Mouse (Mus musculus) CD4-positive, CD25-positive, alpha-beta regulatory T cell, adult 4 months (primary cell): ENCODE data around the gene Hist1h3d. TPM values are rescaled to one million over a fixed set of nuclear protein-coding genes. Genes with fewer than 3 reads are reported as not detected.
A peak's percentile ranks its signal among the peaks of the same experiment; 100 is the strongest.
"Not testable (repeated sequence)": the region's sequence is repeated elsewhere in the genome, so short reads cannot be mapped to it uniquely, and the experiment has no call there.

Experiments
- ATAC-seq: one replicate; pipeline ENCODE4 v1.8.0; 2017
- polyA plus RNA-seq, 2 experiments: library from polyadenylated mRNA; unstranded; fragments of 100-300 nt; shearing (Covaris generic); gene quantifications; one replicate each; pipeline ENCODE4 v1.2.1; 2017

Gene Hist1h3d
- polyA plus RNA-seq, 2 experiments from 2014 or later, result not detected

- ATAC-seq, result peak; percentile 7
Measured at GRCm38 (mm10) chr13:23570261-23571021, 5.1 kb upstream of the Hist1h3d start.

DNA sequence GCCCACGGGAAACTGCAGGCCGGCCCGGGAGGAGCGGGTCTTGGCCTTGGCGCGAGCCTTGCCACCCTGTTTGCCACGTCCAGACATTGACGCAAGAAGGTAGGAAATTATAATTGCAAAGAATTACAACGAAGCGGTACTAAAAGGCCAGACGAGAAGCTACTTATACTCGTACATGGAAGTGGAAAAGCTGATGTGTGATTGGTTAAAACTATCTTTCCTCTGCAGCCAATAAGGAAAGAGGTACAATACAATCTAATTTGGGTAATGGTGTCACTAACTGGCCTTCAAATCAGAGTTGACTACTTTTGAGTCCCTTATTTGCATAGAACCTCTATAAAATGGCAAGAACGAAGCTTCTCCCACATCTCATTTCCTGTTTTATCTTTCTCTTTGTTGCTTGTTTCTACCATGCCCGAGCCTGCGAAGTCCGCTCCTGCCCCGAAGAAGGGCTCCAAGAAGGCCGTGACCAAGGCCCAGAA, 4.5 kb upstream of the Hist1h3d start, which contains the start of the genes Hist1h2ae and Hist1h2bg:
Gene Hist1h2ae, minus strand, starts transcription at position 199 of the 482 bp plus-strand sequence.
Gene Hist1h2bg, plus strand, starts transcription at position 375 of the 482 bp plus-strand sequence.
- peak; percentile 82 for ATAC-seq

DNA sequence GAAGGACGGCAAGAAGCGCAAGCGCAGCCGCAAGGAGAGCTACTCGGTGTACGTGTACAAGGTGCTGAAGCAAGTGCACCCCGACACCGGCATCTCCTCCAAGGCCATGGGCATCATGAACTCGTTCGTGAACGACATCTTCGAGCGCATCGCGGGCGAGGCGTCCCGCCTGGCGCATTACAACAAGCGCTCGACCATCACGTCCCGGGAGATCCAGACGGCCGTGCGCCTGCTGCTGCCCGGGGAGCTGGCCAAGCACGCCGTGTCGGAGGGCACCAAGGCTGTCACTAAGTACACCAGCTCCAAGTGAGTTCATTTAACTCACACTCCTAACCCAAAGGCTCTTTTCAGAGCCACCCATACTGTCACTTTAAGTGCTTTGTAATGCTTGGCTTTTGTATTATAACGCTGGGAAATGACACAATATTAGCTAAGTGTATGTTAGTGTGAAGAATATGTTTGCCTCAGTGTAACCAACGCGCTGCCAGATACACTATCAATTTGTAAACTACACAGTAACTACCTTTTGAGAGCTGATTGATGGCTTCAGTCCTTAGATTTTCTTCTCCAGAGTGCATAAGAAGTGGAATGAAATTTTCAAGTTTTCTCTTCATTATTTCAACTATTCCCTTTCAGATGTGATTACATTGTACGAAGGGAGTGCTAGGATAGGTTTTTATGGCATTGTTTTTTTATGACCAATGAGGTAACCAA, 3.9 kb upstream of the Hist1h3d start:
- ATAC-seq, result not testable (repeated sequence)

GRCm38 (mm10) chr13:23572218-23573033, 3.1 kb upstream of the Hist1h3d start:
- ATAC-seq, result no peak

DNA sequence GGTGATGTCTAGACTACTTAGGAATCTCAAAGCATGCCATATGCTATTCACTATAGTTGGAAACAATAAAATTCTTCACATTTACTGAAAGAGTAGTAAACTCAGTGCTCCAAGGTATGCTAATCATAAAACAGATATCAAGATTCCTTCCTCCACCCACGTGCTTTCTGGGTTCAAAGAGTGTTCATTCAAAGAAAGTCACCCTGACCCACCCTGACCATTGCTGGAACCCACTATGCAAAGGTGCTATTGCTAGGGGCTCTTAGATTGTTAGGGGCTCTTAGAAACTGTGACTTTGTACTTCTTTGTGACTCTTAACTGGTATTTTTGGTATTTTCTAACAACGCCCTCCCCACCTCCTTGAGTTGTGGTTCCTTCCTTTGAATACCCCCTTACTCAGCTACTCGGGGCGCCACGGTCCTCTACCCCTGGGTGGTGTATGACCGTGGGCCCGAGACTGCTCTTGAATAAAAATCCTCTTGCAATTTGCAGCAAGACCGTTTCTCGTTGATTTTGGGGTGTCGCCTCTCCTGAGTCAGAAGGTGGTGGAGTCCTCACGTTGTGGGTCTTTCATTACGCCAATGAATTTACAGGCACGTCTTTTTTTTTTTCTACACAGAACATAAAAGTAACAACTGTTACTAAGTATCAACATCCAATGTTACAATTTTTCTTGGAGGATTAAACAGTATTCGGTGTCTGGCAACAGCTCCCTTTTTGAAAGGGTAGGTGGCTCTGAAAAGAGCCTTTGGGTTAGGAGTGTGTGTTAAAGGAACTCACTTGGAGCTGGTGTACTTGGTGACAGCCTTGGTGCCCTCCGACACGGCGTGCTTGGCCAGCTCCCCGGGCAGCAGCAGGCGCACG, 2.3 kb upstream of the Hist1h3d start:
- not testable (repeated sequence) for ATAC-seq

- peak; percentile 74 for ATAC-seq
Measured at GRCm38 (mm10) chr13:23573898-23574524, 1.6 kb upstream of the Hist1h3d start, which contains the start of the genes Hist1h2bf and Hist1h2ad. TSS of gene Hist1h2bf (minus strand) at chr13:23574196. TSS of gene Hist1h2ad (plus strand) at chr13:23574381.

- ATAC-seq, result not testable (repeated sequence)
Measured at GRCm38 (mm10) chr13:23574546-23575170, 905 bp upstream of the Hist1h3d start.

DNA sequence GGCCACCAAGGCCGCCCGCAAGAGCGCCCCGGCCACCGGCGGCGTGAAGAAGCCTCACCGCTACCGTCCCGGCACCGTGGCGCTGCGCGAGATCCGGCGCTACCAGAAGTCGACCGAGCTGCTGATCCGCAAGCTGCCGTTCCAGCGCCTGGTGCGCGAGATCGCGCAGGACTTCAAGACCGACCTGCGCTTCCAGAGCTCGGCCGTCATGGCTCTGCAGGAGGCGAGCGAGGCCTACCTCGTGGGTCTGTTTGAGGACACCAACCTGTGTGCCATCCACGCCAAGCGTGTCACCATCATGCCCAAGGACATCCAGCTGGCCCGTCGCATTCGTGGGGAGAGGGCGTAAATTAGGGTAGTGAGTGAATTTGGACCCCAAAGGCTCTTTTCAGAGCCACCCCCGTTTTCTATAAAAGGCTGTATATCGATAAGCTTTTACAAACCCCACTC, 326 bp downstream of the Hist1h3d start:
- ATAC-seq, result not testable (repeated sequence)

DNA sequence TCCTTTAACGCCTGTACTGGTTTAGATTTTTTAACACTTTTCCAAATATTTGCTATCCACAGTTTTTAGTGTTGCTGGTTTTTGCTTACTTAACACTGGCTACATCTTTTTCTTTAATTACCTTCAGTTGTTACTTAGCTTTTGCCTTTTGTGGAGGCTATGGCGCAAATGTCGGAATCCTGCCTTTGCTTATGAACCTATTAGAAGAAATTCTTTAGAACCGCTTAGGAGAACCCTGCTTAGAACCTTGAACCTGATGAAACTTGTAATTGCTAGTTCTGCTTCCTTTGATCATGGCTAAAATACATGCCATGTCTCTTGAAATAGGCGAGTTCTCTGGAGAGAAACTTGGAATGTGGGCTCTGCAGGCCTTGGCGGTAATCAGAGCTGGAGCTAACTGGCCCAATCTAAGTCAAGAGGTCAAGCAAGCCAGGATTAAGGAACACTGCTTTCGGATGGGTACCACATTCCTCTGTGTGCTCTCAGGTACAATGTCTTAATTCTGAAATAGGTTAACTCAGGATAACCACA, 853 bp downstream of the Hist1h3d start:
- ATAC-seq, result no peak

DNA sequence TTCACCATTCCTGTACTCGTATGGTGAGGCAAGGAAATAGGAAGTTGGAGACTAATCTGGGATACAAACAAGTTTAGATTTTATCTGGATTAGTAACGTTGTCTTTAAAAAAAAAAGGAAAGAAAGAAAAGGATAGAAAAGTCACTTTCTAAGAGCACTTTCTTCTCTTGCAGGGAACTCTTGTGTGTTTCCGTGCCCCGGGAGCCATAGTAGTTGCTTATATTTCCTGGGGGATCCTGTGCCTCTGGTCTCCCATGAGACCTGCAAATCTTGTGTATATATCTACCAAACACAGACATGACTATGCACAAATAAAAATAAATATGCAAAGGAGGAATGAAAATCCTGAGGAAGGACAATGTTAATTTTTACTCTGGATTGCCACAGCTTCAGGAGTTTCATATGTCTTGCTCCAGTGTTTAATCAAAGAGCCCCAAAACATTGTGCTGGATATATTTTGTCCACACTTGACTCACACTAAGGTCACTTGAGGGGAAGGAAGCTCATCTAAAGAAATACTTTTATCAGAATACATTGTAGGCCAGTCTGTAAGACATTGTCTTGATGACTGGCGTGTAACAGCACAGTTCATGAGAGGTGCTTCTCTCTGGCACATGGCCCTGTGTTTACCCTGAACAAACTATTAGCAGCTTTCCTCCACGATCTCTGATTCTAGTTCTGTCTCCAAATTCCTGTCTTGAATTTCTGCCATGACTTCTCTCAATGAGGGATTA, 1.5 kb downstream of the Hist1h3d start:
- no peak for ATAC-seq

- ATAC-seq, result no peak
Measured at GRCm38 (mm10) chr13:23577835-23578234, 2.3 kb downstream of the Hist1h3d start.

DNA sequence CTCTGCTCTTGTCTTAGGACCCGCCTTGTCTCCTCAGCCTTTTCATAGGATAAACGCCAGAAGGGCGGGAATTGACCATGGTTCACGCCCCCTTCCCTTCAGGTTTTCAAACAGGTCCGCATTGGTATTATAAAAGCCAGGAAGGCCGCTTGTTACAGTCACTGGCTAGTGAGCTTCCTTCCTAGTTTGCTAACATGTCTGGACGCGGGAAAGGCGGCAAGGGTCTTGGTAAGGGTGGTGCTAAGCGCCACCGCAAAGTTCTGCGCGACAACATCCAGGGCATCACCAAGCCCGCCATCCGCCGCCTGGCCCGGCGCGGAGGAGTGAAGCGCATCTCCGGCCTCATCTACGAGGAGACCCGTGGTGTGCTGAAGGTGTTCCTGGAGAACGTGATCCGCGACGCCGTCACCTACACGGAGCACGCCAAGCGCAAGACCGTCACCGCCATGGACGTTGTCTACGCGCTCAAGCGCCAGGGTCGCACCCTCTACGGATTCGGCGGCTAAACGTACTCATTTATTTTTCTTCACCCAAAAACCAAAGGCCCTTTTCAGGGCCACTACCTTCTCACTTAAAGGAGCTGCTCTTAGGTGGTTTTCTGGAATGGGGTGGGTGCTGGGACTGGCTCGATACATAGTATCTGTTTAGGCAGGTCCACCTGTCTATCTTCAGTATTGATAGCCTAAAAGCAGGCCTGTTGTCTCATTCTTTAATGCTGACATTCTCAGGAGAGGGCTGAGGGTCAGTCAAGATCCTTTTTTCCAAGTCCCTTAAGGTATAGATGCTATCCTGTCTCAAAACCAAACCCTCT, 6.0 kb downstream of the Hist1h3d start, which contains the start of gene Hist1h4d:
Gene Hist1h4d, plus strand, starts transcription at position 191 of the 811 bp plus-strand sequence.
- ATAC-seq, result peak; percentile 71

DNA sequence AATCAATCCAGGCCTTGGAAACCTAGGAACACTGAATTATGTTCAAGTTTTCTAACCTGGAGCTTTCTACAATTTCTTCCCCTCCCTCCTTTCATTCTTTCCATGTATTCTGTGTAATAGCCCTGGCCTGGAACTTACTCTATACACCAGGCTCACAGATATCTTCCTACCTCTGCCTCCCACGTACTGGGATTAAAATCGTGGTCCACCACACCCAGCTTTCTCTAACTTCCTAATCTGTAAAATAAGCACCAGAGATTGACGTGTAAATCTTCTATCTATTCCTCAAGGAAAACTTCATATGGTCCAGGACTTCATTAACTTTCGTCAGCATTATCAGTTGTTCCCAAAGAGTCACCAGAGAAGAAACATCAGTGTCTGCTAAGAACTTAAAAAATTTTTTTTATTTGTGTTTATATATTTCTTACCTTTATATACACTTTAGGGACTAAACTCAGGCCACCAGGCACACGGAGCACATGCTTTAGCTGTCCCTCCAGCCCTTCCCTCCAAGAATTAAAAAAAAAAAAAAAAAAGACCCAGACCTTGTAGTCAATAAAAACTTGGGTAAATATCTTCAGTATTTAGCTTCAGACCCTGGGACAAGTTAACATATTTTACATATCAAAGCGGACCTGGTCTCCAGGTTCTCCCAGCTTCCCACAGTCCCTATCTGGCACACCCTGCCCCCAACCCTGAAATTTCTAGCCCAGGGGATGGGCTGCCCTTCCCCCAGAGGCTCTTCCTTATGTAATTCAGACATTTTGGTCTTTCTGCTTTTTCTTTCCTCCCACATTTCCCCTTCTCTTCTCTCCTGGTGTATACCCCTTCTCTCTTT, 6.9 kb downstream of the Hist1h3d start:
- no peak for ATAC-seq

GRCm38 (mm10) chr13:23583387-23584068, 8.0 kb downstream of the Hist1h3d start:
- no peak for ATAC-seq

DNA sequence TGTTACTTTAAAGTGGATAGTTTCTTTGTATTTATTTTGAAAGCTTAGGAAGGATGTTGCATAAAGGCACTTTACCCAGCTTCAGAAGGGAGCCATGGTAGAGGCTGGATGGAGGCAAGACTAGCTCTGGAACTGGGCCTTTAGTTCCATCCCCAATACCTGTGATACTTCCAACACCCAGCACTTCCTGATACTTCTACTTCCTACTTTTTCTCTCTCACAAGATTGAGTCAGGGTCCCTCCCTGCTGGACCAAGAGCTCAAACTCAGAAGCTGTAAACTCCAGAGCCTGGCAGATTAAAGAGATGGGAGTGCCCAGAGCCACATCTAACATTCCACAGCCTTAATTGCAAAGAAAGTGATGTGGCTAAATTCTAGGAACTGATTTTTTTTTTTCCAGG, 8.8 kb downstream of the Hist1h3d start:
- no peak for ATAC-seq

- peak; percentile 45 for ATAC-seq
Measured at GRCm38 (mm10) chr13:23585029-23585441, 9.5 kb downstream of the Hist1h3d start.
